Mouse (Mus musculus) CD4-positive helper T cell, adult 2 months (primary cell): ENCODE measurements around the gene Vasn.

Experiments used
- DNase-seq: peaks from one replicate; pipeline ENCODE4 v3.0.0-alpha.2; 2012; ENCODE audit warnings: low read depth, missing footprints, low spot score

Vasn gene

GRCm38 (mm10) chr16:4642190-4642589, 2.4 kb downstream of the Vasn start:
- DNase-seq = no peak

GRCm38 (mm10) chr16:4642937-4643336, 3.2 kb downstream of the Vasn start:
- DNase-seq = no peak

- no peak for DNase-seq
These were observed 4.1 kb downstream of the Vasn start for GRCm38 (mm10) chr16:4643670-4644419.

- DNase-seq = no peak
These were observed 6.1 kb downstream of the Vasn start for GRCm38 (mm10) chr16:4645867-4646266.

- DNase-seq = no peak
These were observed 7.1 kb downstream of the Vasn start for GRCm38 (mm10) chr16:4646831-4647230.

GRCm38 (mm10) chr16:4647651-4648141, 8.0 kb downstream of the Vasn start:
- DNase-seq = no peak

GRCm38 (mm10) chr16:4648416-4649023, 8.8 kb downstream of the Vasn start:
- no peak for DNase-seq

- no peak for DNase-seq
These were observed 9.5 kb downstream of the Vasn start for GRCm38 (mm10) chr16:4649211-4649610.

- DNase-seq = no peak
These were observed 10.0 kb downstream of the Vasn start for GRCm38 (mm10) chr16:4649692-4650091.

GRCm38 (mm10) chr16:4650161-4650560, 10.4 kb downstream of the Vasn start:
- no peak for DNase-seq

- DNase-seq = no peak
These were observed 11.3 kb downstream of the Vasn start for GRCm38 (mm10) chr16:4651081-4651480.

- no peak for DNase-seq
These were observed 11.9 kb downstream of the Vasn start for GRCm38 (mm10) chr16:4651624-4652023.

- no peak for DNase-seq
These were observed 13.1 kb downstream of the Vasn start for GRCm38 (mm10) chr16:4652707-4653416.

GRCm38 (mm10) chr16:4654706-4655105, 15.0 kb downstream of the Vasn start:
- DNase-seq = no peak

- no peak for DNase-seq
These were observed 15.6 kb downstream of the Vasn start for GRCm38 (mm10) chr16:4655251-4655734.

GRCm38 (mm10) chr16:4655764-4656570, 16.2 kb downstream of the Vasn start:
- no peak for DNase-seq

- no peak for DNase-seq
These were observed 16.9 kb downstream of the Vasn start for GRCm38 (mm10) chr16:4656571-4657081.

GRCm38 (mm10) chr16:4658781-4659245, 19.1 kb downstream of the Vasn start:
- DNase-seq = no peak

- no peak for DNase-seq
These were observed 19.6 kb downstream of the Vasn start for GRCm38 (mm10) chr16:4659326-4659725.

GRCm38 (mm10) chr16:4661605-4662004, 21.9 kb downstream of the Vasn start:
- DNase-seq = no peak

GRCm38 (mm10) chr16:4663806-4664205, 24.1 kb downstream of the Vasn start:
- no peak for DNase-seq
